10 mouse cellular contexts compared by ENCODE assay signal in the genomic region with DNA sequence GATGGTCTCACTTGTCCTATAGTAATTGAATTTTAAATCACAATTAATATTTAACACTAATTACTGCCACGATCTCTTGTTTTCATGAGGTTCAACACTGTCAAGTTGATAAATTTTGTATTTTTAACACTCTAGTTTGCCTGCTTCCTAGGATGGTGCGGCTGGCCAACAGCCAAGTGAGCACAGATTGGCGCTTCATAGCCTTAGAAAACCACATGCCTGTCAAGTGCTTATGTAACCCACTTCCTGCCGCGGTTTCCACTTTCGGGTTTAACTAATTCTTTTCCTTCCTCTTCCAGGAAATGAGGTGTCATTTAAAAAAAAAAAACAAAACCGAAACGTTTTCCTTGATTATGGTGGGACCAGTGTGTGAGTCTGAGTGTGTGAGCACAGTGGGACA. TPM values are rescaled to one million over a fixed set of nuclear protein-coding genes. Genes with fewer than 3 reads are reported as not detected.
DNase-seq lines count a peak whose midpoint lies in the region; ATAC-seq and TF ChIP-seq lines count a peak whose summit lies in the region.
"Had no signal": no experiment of that assay in that cellular context is flagged by ENCODE, and none has a peak within 500 bp of the region (broad histone marks: within the 10 kb centered on the region; RNA-seq: fewer than 3 reads in every experiment).

No protein-coding gene starts in this region.

- TF ChIP-seq POLR2A in cerebellum, adult 2 months (IDR thresholded peaks at IDR 0.05; ENCODE audit: borderline replicate concordance, insufficient read depth, low read length) = no peak

- H3K27ac ChIP-seq in cerebellum, adult 2 months (ENCODE audit: insufficient read depth, low read length) = no peak overlapping the region
- no peak overlapping the region for H3K27ac ChIP-seq in stomach, postnatal 0 days (replicated peaks)
- H3K27ac ChIP-seq: embryonic facial prominence, embryonic 13.5 days had no signal

- H3K4me2 ChIP-seq in stomach, postnatal 0 days (replicated peaks; ENCODE audit: low read depth) = no peak overlapping the region
- H3K4me2 ChIP-seq: embryonic facial prominence, embryonic 13.5 days had no signal

- peak; percentile 94 for DNase-seq in heart, adult 11 months
- no peak for DNase-seq in heart, postnatal 14 days
- DNase-seq in cerebellum, adult 2 months = peak; percentile 64 to 75
- DNase-seq in layer of hippocampus, postnatal 10 days (ENCODE audit: low spot score in 2 of 2) = peak; percentile 31 to 57
- peak; percentile 63 to 72 for DNase-seq in right cerebral cortex, postnatal 10 days (ENCODE audit: low spot score in 2 of 2)
- DNase-seq in gastrocnemius, adult 18-20 months (ENCODE audit: low spot score) = no peak
- no peak for DNase-seq in stomach, postnatal 0 days (ENCODE audit: low spot score)
- DNase-seq in testis, postnatal 14 days (ENCODE audit: low spot score) = no peak

- H3K4me3 ChIP-seq in cerebellum, adult 2 months (replicated peaks; ENCODE audit: insufficient read depth, low read depth, low read length) = peak overlapping the region; percentile 33
- H3K4me3 ChIP-seq in stomach, postnatal 0 days (ENCODE audit: low read depth, low read length) = no peak overlapping the region
- H3K4me3 ChIP-seq: embryonic facial prominence, embryonic 13.5 days; myocyte had no signal

- TF ChIP-seq EP300 in stomach, postnatal 0 days (optimal IDR thresholded peaks at IDR 0.05) = no peak

- intact Hi-C loops in heart, postnatal 14 days (cut with DNase I) = no loop called here

- H3K4me1 ChIP-seq in cerebellum, adult 2 months (ENCODE audit: control insufficient read depth, insufficient read depth, low read length) = peaks cover 8% of the 10 kb centered on the region; the same call in 1 of the 2 replicates
- H3K4me1 ChIP-seq in stomach, postnatal 0 days (replicated peaks; ENCODE audit: control insufficient read depth, insufficient read depth) = no peaks in the 10 kb centered on the region

- H3K9ac ChIP-seq in stomach, postnatal 0 days (ENCODE audit: low read length) = no peak overlapping the region
- H3K9ac ChIP-seq: embryonic facial prominence, embryonic 13.5 days had no signal

- no peak for ATAC-seq in stomach, postnatal 0 days (ENCODE audit: low FRiP score, low TSS enrichment)

- no peak for TF ChIP-seq CTCF in cerebellum, adult 2 months (IDR thresholded peaks at IDR 0.05; ENCODE audit: borderline replicate concordance, insufficient read depth, low read depth, low read length)
- TF ChIP-seq CTCF in stomach, postnatal 0 days (IDR thresholded peaks at IDR 0.05; ENCODE audit: low read depth) = no peak

- H3K36me3 ChIP-seq in stomach, postnatal 0 days (ENCODE audit: control insufficient read depth, insufficient read depth, low read length) = no peaks in the 10 kb centered on the region
- H3K36me3 ChIP-seq: embryonic facial prominence, embryonic 13.5 days had no signal

- H3K9me3 ChIP-seq in stomach, postnatal 0 days (ENCODE audit: control insufficient read depth, low read length) = no peaks in the 10 kb centered on the region
- H3K9me3 ChIP-seq: embryonic facial prominence, embryonic 13.5 days had no signal

- H3K27me3 ChIP-seq in cerebellum, adult 2 months (ENCODE audit: control insufficient read depth, insufficient read depth, low read length) = no peaks in the 10 kb centered on the region
- no peaks in the 10 kb centered on the region for H3K27me3 ChIP-seq in stomach, postnatal 0 days (ENCODE audit: control insufficient read depth, insufficient read depth, low read length)
- H3K27me3 ChIP-seq: embryonic facial prominence, embryonic 13.5 days had no signal

- WGBS in cerebellum, adult 2 months = 12% methylated on average over 8 of the region's 8 CpGs
- WGBS in stomach, postnatal 0 days = 57% methylated on average over 8 of the region's 8 CpGs

RNA-seq across cellular contexts. Expression of a gene that starts 20.8 kb away (rescaled TPM):
- 10 to 100 TPM; 25.9 to 28.2 TPM for total RNA-seq in heart, postnatal 14 days (2021)
- polyA plus RNA-seq in cerebellum, adult 2 months (2012; rRNA removed) = 5.7 TPM in 2 replicates
- total RNA-seq in layer of hippocampus, postnatal 10 days (2021) = 10 to 100 TPM; 18.6 to 20.3 TPM
- total RNA-seq in gastrocnemius, adult 18-20 months (2021) = 1 to 10 TPM; 6.0 to 7.4 TPM
- polyA plus RNA-seq in stomach, postnatal 0 days (2015; fragmentation: Nextera tagmentation; extraction: Ambion mirVana) = 8.2 and 9.3 TPM in 2 replicates

Comparison
In these comparisons a context has a peak if more than half of its experiments do, and no peak if none do; other contexts are left out.
1. DNase-seq: peak in heart, adult 11 months (single experiment), cerebellum, adult 2 months (2 of 2), layer of hippocampus, postnatal 10 days (2 of 2) and right cerebral cortex, postnatal 10 days (2 of 2); none in heart, postnatal 14 days (0 of 2), gastrocnemius, adult 18-20 months (single experiment), stomach, postnatal 0 days (single experiment) and testis, postnatal 14 days (single experiment).